Mouse (Mus musculus) layer of hippocampus, adult 9-11 months (tissue): ENCODE measurements around the gene Lins1.

Experiments used
- DNase-seq: peaks from one replicate; pipeline ENCODE4 v3.0.0; 2022

Gene Lins1

DNA sequence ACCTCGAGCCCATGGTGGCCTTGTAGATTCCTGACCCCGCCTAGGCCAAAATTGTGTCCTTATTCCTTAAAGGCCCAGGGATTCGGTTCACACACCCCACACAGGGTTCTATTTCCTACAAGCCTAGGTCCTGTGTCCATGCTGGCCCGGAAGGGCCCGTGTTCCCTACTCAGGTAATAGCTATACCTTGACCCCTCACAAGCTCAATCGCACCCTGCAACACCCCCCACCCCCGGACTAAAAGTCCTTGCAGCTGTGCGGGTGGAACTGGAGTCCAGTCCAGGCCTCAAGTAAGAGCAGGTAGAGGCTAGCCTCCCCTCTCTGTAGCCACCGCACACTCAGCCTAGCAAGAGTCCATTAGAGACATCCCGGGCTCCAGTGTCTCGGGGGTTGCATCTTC is 44.2 kb downstream of the Lins1 start:
- DNase-seq: no peak

DNA sequence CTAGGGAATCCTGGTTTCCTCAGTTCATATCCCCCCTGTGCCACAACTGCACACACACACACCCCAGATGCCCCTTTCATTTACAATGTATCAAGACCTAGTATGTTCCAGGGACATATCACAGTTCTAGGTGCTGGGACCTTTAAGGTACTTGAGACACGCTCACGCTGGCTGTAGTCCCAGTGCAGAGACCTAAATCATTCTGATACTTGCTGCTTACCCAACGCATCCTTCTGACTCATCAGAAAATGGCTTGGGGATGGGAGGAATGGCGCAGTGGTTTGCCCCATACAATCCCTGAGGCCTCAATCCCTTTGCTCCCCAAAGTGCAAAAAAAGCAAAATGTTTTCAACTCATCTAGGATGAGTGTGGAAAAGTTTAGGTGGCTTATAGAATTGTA is 44.8 kb downstream of the Lins1 start:
- no peak for DNase-seq

DNA sequence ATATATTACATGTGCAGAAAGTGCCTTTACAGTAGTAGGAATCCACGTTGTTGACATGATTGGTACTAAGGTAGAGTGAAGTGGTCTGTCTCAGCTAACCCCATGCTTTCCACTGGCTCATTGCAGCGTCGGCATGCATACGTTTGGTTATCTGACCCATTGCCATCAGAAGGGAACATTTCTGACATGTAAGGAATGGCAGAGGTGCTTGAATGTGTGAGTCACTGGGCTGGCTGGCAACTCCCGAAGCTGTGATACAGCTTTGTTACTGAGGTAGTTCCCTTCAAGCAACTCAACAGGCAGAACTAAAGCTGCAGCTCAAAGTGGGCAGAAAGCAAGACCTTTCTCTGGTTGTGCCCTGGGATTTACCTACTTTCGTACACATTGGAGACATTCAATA is 45.3 kb downstream of the Lins1 start:
- DNase-seq: no peak

DNA sequence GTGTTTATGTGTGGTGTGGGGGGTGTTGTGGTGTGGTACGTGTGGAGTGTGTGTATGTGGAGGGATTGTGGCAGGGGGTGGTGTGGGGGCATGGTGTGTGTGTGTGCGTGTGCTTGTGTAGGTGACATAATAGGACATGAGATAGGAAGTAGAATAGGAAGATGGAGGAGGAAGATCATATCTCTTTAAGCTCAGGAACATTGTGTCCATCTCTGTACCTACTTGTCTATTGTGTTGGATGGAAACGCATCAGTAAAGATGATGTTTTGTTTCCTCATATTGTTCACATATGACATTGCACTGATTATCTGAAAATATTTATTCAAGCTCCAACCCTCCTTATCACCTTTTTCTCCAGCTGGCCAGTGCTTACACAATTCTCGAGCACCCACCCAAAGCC is 47.7 kb downstream of the Lins1 start:
- no peak for DNase-seq

DNA sequence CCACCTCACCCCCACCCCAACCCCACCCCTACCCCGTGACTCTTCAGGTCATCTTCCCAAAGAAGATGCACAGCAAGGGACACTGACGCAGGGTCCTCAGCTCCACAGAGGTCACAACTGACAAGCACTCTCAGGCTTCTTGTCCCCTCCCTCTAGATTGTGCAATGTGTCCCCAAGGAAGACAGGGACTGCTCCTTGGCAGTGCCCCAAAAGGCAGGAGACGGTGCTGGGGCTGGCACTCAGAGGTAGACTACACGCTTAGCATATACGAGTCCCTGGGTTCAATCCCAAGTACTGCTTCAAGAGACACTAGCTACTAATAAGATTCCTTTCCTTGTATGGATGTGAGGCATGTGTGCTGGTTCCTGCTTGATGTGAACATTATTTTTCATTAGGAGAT is 51.3 kb downstream of the Lins1 start:
- no peak for DNase-seq

DNA sequence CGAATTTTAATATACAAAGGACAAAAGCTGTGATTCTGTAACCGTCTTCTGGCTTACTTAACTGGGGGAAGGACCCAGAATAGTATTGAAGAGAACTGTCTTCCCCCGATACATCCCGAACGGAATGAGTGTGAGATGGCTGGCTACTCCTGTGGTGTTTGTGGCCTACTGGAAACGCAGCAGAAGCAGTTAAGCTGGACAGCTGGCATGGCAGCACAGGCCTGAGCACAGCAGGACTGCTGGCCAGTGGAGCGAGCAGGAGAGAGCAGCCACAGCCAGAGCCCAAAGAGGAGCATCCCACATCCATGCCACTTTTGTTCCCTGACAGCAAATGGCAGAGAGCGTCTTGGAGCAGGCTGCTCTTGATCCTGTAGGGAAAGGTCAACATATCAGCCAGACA is 51.7 kb downstream of the Lins1 start:
- no peak for DNase-seq

DNA sequence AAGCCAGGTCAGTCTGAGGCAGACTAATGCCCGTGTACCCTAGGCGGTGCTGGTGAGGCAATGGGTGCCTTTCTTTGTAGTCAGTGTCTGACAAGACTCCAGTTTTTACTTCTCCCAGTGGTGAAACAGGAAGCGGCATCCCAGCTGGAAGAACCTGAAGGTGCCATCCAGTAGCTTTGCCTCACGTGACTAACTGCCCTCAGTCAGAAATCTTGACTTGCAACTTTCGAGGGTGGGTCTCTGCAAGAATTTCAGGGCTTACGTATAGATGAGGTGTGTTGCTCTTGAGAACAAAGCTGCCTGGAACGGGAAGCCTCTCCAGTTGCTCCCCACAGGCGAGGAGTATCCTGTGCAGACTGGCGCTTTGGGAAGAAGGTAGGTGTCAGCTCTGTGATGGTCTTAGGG is 53.7 kb downstream of the Lins1 start, which contains the start of gene Cers3:
Cers3 (plus strand) TSS at position 128 of the 405 bp plus-strand sequence.
- no peak for DNase-seq

DNA sequence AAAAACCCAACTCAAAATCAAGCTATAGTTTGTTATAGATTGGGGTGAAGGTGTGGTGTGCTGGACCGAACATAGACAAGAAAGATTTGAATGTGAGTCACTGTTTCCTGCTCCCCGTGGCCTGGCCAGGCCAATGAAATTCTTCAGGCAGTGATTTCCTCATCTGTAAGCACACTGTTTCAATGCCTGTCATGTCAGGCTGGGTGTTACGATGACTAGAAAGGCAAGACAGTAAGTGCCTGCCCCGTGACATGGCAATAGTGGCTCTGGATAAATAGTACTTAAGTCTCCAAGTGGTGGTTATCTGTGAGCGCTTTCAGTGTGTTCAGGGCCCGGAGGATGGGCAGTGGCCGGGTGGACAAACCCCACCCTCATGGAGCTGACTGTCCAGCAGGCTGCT is 57.3 kb downstream of the Lins1 start:
- DNase-seq: no peak

DNA sequence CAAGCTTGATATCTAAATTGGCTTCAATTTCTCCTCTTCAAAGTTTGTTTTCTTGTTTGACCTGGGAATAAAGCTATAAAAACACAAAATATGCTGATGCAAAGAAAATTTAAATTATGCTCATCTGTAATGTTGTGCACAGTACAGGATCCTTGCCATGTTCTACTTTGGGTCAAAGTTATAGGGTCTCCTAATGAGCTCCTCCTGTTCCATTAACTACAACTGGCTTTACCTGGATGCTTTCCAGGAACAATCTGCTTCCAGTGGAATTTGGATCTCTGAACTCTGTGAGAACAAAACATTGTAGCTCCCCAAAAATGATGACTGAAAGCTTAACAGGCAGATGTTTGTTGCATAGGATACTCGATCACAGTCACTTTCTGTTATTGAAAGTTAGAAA is 60.3 kb downstream of the Lins1 start:
- no peak for DNase-seq

DNA sequence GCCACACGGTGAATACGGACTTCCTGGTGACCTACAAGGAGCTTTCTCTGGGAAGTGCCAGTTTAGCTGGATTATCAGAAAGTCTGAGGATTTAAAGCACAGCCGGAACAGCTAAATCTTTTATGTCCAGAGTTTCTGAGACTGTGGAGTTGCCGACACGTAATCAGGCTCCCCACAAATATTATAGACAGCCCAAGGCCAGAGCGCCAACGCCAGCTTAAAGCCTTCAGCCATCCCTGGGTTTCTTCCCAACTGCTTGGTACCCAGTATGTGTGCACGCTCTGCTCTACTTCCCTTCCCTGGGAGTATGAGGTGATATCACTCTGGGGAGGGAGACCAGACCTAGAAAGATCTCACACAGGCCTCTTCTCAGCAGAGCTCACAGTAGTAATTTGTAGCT is 64.1 kb downstream of the Lins1 start:
- no peak for DNase-seq

DNA sequence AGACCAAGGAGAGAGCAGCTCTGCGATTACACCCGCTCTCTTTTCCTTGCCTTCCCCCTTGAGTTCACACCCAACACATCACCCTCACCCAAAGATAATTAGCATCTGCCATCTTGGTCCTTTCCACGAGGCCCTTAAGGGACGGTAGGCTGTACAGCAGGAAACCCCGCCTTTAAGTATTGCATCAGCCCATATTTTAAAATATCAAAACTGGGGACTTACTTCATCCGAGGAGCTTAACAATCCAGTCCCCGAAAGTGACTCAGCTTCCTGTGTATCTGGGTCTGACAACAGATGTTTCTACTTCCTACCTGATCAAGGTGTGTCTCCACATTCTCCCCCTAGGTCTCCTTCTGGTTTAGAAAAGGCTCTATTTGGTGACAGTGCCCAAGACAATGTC is 65.9 kb downstream of the Lins1 start:
- DNase-seq: no peak
